Mouse (Mus musculus) midbrain, embryonic 14.5 days (tissue): ENCODE data around the gene Chmp1a. TPM values are rescaled to one million over a fixed set of nuclear protein-coding genes. Genes with fewer than 3 reads are reported as not detected.
"Not testable (repeated sequence)": the region's sequence is repeated elsewhere in the genome, so short reads cannot be mapped to it uniquely, and the experiment has no call there.

Source experiments
- ATAC-seq: fragments of 200-750 bp; cut with Nextera tagmentation; 2 replicates; pipeline ENCODE4 v1.8.0; 2017; ENCODE audit warnings: moderate number of reproducible peaks, moderate library complexity; ENCODE audit not compliant: low FRiP score, low TSS enrichment
- DNase-seq: peaks from one replicate; pipeline ENCODE4 v3.0.0-alpha.2; 2015
- H3K27ac ChIP-seq: fragments of 300-500 bp; sonication (generic); replicated peaks from 2 replicates; pipeline ENCODE4 v1.5.1; 2014; ENCODE audit warnings: mild to moderate bottlenecking, low read depth, low read length, moderate library complexity
- H3K27me3 ChIP-seq: fragments of 300-500 bp; sonication (generic); 2 replicates; pipeline ENCODE4 v1.6.1; 2014; ENCODE audit warnings: low read length, control low read depth, mixed read lengths; ENCODE audit not compliant: control insufficient read depth, insufficient read depth
- H3K36me3 ChIP-seq: fragments of 300-500 bp; sonication (generic); 2 replicates; pipeline ENCODE4 v1.6.1; 2014; ENCODE audit warnings: low read length, control low read depth; ENCODE audit not compliant: control insufficient read depth, insufficient read depth
- H3K4me1 ChIP-seq: fragments of 300-500 bp; sonication (generic); 2 replicates; pipeline ENCODE4 v1.6.1; 2014; ENCODE audit warnings: mild to moderate bottlenecking, antibody characterized with exemption, low read length, control low read depth; ENCODE audit not compliant: control insufficient read depth, insufficient read depth
- H3K4me2 ChIP-seq: fragments of 300-500 bp; sonication (generic); 2 replicates; pipeline ENCODE4 v1.6.1; 2014; ENCODE audit warnings: mild to moderate bottlenecking, low read length, moderate library complexity
- H3K4me3 ChIP-seq: fragments of 300-500 bp; sonication (generic); replicated peaks from 2 replicates; pipeline ENCODE4 v1.5.1; 2014; ENCODE audit warnings: low read depth, low read length
- H3K9ac ChIP-seq: fragments of 300-500 bp; sonication (generic); replicated peaks from 2 replicates; pipeline ENCODE4 v1.6.1; 2014; ENCODE audit warnings: mild to moderate bottlenecking, low read length, moderate library complexity
- H3K9me3 ChIP-seq: fragments of 300-500 bp; sonication (generic); 2 replicates; pipeline ENCODE4 v1.6.1; 2016; ENCODE audit warnings: low read length, control low read depth, mixed read lengths; ENCODE audit not compliant: control insufficient read depth
- WGBS: fragments of 180-500 bp; shearing (Covaris S2); extraction: QIAGEN DNeasy Blood & Tissue Kit; methylation state at CpG from one replicate; pipeline ENCODE4 v1.1.7; 2014; 5-methylcytosine and 5-hydroxymethylcytosine counted together
- polyA plus RNA-seq: library from polyadenylated mRNA; unstranded; fragments of >200 nt; fragmentation: Nextera tagmentation; extraction: Ambion mirVana; gene quantifications from 2 replicates; pipeline ENCODE4 v1.2.1, GENCODE M21; 2014

Chmp1a gene
- polyA plus RNA-seq, 1 experiment from 2014 or later = 175 TPM

DNA sequence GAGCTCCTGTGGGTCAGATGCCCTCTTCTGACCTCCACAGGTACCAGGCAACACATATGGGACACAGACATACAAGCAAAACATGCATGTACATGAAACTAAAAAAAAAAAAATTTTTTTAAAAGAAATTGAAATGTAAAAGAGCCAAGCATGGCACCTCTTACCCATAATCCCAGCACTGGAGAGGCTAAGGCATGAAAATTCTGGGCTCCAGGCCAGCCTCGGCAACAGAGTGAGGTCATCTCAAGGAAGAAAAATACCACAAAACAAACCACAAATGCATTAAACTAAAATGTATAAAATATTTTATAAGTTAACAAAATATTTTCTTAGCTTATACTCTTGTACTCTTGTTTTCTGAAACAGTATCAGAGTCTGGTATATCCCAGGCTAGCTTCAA, 8.4 kb upstream of the Chmp1a start:
- Histone ChIP-seq H3K27me3 (no peaks in the 10 kb centered on the region), H3K4me3 (no peak overlapping the region), H3K9ac (no peak overlapping the region), H3K4me2 (no peak overlapping the region), H3K4me1 (peaks cover 9% of the 10 kb centered on the region), H3K9me3 (no peaks in the 10 kb centered on the region), H3K27ac (no peak overlapping the region), H3K36me3 (no peaks in the 10 kb centered on the region)
- DNase-seq = no peak
- 86% methylated on average over 1 of the region's 1 CpGs for WGBS
- ATAC-seq = no peak

- no peaks in the 10 kb centered on the region for H3K27me3 ChIP-seq
- no peaks in the 10 kb centered on the region for H3K9me3 ChIP-seq
- 79% methylated on average over 3 of the region's 3 CpGs for WGBS
- no peak overlapping the region for H3K27ac ChIP-seq
- H3K4me2 ChIP-seq = no peak overlapping the region
- H3K36me3 ChIP-seq = no peaks in the 10 kb centered on the region
- H3K4me1 ChIP-seq = peaks cover 16% of the 10 kb centered on the region
- no peak for DNase-seq
- H3K4me3 ChIP-seq = no peak overlapping the region
- ATAC-seq = no peak
- no peak overlapping the region for H3K9ac ChIP-seq
Measured at GRCm38 (mm10) chr8:123215430-123215829, 2.9 kb upstream of the Chmp1a start.

- H3K36me3 ChIP-seq = peaks cover 20% of the 10 kb centered on the region
- H3K4me2 ChIP-seq = peak overlapping the region; percentile 93
- DNase-seq = no peak
- 0 out of 2 replicates have a peak, but pooled peaks have one; percentile 24 for ATAC-seq
- peak overlapping the region; percentile 61; the same call in 1 of the 2 replicates for H3K27ac ChIP-seq
- peaks cover 16% of the 10 kb centered on the region for H3K4me1 ChIP-seq
- peak overlapping the region; percentile 95 for H3K9ac ChIP-seq
- no peaks in the 10 kb centered on the region for H3K9me3 ChIP-seq
- H3K27me3 ChIP-seq = no peaks in the 10 kb centered on the region
- 18% methylated on average over 22 of the region's 22 CpGs for WGBS
- H3K4me3 ChIP-seq = peak overlapping the region; percentile 94
Measured at GRCm38 (mm10) chr8:123213118-123213772, 682 bp upstream of the Chmp1a start.

DNA sequence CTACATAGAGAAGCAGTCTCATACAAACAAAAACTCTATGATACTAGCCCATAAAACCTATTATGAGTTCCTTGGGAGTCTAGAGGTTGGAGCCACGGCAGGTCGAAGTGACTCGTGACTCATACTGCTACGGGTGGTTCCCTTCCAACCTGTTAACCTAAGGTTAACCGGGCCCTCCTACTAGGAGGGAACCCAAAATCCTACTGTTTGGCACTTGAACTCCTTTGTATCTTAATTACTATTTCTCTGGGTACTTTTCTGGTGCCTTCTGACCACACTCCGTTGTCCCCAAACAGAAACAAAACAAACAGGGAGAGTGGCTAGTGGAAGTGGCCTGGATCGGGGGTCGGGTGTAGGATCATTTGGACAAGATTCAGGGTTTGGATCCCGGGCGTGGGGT, 687 bp downstream of the Chmp1a start:
- ATAC-seq = no peak
- H3K27ac ChIP-seq = peak overlapping the region; percentile 66

DNA sequence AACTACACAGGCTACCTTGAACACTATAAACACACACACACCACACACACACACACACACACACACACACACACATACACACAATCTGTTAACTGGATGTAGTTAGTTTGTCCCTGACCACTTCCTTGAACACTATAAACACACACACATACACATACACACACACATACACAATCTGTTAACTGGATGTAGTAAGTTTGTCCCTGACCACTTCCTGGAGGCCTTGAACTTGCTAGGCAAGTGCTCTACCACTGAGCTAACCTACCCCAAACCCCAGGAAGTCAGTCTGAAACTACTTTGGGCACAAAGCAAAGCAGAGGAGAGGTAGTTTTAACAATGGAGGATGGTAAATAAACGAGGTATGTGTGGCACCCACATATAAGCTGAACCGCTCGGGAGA, 9.0 kb downstream of the Chmp1a start:
- H3K9me3 ChIP-seq = no peaks in the 10 kb centered on the region
- ATAC-seq (no peak), DNase-seq (no peak)
- peaks cover 36% of the 10 kb centered on the region for H3K36me3 ChIP-seq
- no peak overlapping the region for H3K27ac ChIP-seq
- H3K9ac ChIP-seq = no peak overlapping the region
- WGBS = 86% methylated on average over 3 of the region's 3 CpGs
- no peaks in the 10 kb centered on the region for H3K4me1 ChIP-seq
- H3K4me2 ChIP-seq = no peak overlapping the region
- no peaks in the 10 kb centered on the region for H3K27me3 ChIP-seq
- H3K4me3 ChIP-seq = no peak overlapping the region

More for the DNA sequence above, 687 bp downstream of the Chmp1a start:
- Histone ChIP-seq H3K36me3 (peaks cover 33% of the 10 kb centered on the region), H3K4me3 (peak overlapping the region; percentile 94), H3K27me3 (no peaks in the 10 kb centered on the region), H3K9ac (peak overlapping the region; percentile 95), H3K4me1 (peaks cover 16% of the 10 kb centered on the region), H3K9me3 (no peaks in the 10 kb centered on the region), H3K4me2 (peak overlapping the region; percentile 93)
- WGBS = 52% methylated on average over 10 of the region's 10 CpGs
- no peak for DNase-seq

DNA sequence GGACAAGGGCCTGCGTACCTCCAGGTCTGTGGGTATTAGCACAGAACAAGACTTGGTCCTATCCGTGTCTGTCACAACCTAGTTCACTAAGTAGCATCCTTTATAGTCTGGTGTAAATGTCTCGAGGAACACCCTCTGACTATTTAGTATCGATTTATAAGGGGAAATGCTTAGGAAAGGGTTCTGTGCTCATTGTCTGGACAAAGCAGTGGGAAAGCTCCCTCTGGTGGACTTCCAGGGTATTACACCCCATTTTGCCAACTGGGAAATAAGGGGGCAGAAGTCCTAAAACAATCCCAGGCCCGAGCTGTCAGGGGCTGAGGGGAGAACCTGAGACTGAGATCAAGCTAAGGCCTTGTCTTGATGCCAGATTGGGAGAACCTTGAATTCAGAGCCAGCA, 10.3 kb downstream of the Chmp1a start:
- ATAC-seq (no peak), DNase-seq (peak; percentile 92)
- H3K27me3 ChIP-seq = no peaks in the 10 kb centered on the region
- H3K9ac ChIP-seq = no peak overlapping the region
- WGBS = 25% methylated on average over 5 of the region's 5 CpGs
- H3K4me2 ChIP-seq = no peak overlapping the region
- no peak overlapping the region for H3K4me3 ChIP-seq
- H3K36me3 ChIP-seq = peaks cover 23% of the 10 kb centered on the region
- H3K27ac ChIP-seq = no peak overlapping the region
- no peaks in the 10 kb centered on the region for H3K4me1 ChIP-seq
- no peaks in the 10 kb centered on the region for H3K9me3 ChIP-seq

- Histone ChIP-seq H3K4me1 (no peaks in the 10 kb centered on the region), H3K4me2 (no peak overlapping the region), H3K27me3 (no peaks in the 10 kb centered on the region), H3K27ac (no peak overlapping the region), H3K9ac (no peak overlapping the region), H3K36me3 (peaks cover 5% of the 10 kb centered on the region; the same call in 1 of the 2 replicates), H3K4me3 (no peak overlapping the region), H3K9me3 (no peaks in the 10 kb centered on the region)
- ATAC-seq = no peak
- no peak for DNase-seq
- 72% methylated on average over 14 of the region's 14 CpGs for WGBS
Measured at GRCm38 (mm10) chr8:123199864-123200263, 12.7 kb downstream of the Chmp1a start.

DNA sequence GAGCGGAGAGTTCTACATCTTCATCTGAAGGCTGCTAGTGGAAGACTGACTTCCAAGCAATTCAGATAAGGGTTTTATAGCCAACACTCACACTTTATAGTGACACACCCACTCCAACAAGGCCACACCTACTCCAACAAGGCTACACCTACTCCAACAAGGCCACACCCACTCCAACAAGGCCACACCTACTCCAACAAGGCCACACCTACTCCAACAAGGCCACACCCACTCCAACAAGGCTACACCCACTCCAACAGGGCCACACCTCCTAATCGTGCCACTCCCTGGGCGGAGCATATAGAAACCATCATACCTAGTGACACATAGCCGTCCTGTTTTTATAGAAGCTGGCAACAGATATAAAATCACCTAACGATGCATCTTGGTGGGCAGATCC, 15.5 kb downstream of the Chmp1a start:
- WGBS = 83% methylated on average over 5 of the region's 5 CpGs
- H3K4me3 ChIP-seq, H3K27me3 ChIP-seq, H3K9me3 ChIP-seq, ATAC-seq, H3K4me2 ChIP-seq, H3K9ac ChIP-seq, H3K36me3 ChIP-seq, H3K27ac ChIP-seq, H3K4me1 ChIP-seq, DNase-seq: not testable (repeated sequence)

GRCm38 (mm10) chr8:123193771-123194170, 18.8 kb downstream of the Chmp1a start:
- WGBS = 89% methylated on average over 9 of the region's 9 CpGs
- no peak for DNase-seq
- H3K36me3 ChIP-seq = no peaks in the 10 kb centered on the region
- H3K27me3 ChIP-seq = no peaks in the 10 kb centered on the region
- no peak overlapping the region for H3K4me3 ChIP-seq
- H3K4me1 ChIP-seq = no peaks in the 10 kb centered on the region
- ATAC-seq = no peak
- no peaks in the 10 kb centered on the region for H3K9me3 ChIP-seq
- H3K27ac ChIP-seq = no peak overlapping the region
- H3K4me2 ChIP-seq = no peak overlapping the region
- H3K9ac ChIP-seq = no peak overlapping the region
